Mouse (Mus musculus): ENCODE results near the gene Rassf8.

Rassf8 gene

DNA sequence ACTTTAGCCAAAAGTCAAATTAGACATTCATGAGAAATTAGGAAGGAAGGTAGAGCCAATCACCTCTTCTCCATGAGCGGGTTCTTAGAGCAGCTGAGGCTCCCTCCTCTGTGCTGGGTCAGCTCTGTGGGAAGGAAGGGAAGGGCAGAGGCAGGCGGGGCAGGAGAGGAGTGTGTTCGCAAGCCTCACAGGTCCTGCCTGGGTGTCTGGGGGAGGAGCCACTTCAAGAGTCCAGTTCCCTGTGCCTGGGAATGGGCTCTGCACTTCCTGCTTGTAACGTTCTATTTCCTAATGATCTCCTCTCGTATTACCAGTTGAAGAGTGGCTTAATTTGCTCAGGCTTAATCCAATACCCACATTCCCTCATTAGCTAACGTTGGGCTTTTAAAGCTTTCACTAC is 32.8 kb downstream of the Rassf8 start:
- DNase-seq = no peak

DNA sequence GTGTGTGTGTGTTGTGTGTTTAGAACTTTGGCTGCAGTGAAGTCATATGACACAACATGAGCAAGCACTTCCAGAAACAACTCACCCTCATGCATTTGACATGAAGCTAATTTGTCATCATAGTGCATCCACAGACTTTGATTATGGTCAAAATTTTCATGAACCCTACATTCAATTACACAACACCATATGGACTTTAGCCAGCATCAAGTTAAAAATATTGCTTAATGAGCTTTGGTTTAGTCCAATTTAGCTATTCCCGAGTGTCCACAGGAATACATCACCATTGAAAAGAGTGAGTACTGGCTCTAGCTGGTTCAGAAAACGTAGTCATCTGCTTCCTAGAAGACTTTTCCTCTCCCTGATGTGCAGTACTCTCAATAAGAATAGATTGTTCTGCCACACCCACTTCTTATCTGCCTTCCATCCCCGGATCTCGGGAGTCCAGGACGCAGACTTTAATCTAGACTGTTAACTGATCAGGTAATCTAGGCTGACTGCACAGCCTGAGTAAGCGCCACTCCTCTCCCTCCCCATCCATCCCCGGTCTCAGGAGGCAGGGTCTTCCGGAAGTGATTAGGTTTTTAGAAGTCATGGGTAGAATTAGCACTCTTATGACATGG is 33.7 kb downstream of the Rassf8 start:
- DNase-seq = no peak

DNA sequence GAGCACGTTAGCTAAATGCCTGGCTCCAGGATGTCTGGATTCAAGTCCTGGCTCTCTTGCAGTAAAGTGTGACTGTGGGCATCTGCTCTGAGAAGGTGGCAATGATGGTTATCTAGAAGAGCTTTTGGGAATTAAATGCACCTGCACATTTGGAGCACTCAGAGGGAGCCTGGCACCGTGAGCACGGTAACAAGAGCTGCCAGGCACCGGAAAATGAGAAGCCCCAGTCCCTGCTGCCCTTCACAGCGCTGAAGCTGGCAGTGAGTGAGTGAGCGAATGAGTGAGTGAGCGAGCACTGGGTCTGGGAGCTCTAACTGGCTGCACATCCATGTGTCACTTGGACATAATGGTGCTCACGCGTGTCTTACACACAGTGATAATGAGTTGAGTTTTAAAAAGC is 34.7 kb downstream of the Rassf8 start:
- DNase-seq = no peak

DNA sequence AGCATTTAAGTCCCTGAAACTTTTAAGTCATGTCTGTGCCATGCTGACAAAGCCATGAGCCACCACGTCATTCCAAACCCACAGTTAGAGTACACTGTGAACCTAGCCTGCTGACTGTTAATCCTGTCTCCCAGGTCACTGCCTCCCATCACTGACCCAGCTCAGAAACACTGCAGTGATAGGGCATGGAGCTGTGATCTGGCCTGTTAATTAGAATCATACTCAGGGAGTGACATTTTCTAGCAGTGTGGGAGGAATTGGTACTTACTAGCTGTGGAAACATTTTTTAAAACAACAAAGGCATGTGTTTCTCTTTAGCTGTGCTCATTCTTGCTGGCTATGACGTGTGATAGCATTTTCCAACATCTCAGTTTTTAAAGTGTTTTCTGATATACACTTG is 35.4 kb downstream of the Rassf8 start:
- no peak for DNase-seq

DNA sequence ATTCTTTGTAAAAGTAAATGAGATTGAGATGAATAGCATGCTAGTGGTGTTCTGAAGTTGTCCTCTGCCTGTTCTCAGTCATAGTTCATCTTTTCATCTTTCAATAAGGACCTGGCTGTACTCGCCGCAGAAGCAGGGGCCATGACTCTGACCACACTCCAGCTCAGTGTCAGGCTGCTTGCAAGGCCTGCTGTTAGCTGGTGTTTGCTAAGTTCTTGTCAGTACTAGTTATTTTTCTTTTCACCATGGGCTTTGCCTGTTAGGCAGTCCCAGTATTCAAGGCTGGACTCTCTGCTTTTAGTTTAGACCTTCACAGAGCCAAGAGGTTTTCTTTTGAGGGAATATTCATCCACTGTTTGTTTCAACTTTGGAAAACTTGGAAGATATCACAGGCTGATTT is 40.8 kb downstream of the Rassf8 start:
- DNase-seq = no peak

DNA sequence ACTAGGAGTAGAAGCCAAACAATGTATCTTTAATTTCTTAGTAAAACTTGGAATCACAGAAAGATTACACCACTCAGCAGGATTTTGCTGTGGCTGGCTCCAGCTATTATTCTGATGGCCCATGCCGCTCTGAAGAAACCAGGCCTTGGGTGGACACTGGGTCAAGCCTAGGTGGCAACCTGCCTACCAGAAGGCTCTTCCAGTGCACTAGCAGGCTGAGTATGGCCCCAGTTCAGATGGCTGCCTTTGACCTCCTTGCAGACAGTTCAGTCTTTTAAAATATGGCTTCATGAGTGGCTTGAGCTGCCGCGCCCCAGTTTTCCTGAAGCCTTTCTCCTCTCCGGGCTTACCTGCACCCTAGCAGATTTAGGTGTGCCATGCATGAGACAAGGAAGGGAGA is 43.2 kb downstream of the Rassf8 start:
- no peak for DNase-seq

DNA sequence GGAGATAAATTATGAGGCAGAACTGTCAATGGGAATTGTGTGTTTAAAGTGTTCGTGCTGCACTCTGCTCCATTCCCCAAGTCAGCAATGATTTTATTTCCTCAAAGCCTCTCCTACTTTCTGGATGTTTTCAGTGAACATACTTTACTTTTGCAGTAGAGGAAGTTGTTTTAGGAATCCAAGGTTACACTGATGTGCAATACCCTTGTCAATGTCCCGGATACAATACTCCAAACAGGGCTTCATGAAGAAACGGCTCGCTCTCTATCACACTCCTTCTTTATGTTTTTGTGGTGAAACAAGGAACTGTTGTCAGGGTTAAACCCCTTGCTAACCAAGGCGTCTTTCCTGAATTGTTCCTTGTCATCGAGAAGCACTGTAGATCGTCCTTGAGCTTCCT is 45.8 kb downstream of the Rassf8 start:
- DNase-seq = no peak

DNA sequence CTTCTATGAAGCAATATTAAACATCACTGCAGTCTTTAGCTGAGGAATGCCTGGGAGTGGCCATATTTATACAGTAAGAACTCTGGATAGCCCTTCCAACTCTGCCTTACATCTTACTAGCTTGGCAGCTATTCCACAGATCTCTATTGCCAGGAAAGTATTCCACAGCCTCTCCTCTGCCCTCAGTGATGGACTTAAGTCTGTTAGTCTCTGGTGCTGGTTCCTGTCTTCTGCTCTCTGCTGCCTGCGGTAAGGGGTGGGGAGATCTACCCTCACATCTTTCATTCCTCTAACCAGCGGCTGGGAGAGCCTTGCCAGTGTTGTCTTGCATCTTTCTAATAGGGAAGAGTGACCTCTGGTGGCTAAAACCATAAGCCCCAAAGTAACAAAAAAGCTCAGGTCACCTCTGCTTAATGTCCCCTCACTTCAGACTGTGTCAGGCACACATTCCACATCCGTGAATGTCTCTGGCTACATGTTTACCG is 46.6 kb downstream of the Rassf8 start:
- no peak for DNase-seq

DNA sequence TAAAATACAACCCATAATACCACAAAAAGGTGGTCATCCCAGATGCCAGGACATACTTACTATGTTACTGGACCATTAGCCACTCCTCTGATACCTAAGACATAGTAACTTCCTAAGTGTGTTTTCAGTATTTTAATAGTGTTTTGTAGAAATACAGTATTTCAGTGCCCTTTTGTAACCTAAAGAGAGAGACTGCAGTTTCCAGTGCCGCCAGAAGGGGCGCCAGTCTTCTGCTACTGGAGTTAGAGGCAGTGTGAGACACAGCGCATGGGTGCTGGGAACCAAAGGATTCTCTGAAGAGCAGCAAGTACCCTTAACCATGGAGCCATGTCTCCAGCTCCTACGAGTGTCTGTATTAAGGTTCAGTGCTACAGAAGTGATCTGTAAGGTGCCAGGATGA is 48.1 kb downstream of the Rassf8 start:
- no peak for DNase-seq

DNA sequence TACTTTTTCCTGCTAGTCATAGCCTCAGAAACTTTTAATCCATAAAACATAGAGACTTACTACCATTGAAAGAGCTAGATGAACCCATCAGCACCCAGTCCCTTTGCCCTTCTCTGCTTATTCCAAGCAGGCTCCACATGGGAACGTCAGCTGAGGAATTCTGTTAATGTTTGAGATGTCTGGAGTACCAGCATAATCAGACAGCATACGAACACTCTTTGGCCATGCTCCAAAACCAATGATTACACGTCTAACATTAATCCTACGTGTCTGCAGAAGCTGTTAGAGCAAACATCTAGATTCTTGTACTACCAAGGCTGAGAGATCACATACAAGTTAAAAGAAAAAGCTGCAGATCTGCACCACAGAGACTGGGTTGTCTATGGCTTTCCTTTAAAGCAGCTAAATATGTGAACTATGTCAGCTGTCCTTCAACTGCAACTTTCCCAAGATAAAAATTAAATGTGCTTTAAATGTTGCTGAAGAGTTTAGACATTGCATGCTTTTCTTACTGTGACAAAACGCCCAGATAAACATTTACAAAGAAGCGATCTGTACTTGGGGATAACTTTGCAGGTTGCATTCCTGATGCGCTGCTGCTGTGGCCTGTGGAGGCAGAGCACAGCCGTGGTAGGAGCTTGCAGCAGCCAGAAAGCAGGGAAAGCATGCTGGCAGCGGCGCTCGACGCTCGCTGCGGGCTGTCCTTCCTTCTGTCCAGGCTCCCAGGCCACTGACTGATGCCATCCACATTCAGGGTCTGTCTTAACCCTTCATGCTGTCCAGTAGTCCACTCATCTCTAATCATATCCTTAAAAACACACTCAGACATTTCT is 49.9 kb downstream of the Rassf8 start:
- no peak for DNase-seq

DNA sequence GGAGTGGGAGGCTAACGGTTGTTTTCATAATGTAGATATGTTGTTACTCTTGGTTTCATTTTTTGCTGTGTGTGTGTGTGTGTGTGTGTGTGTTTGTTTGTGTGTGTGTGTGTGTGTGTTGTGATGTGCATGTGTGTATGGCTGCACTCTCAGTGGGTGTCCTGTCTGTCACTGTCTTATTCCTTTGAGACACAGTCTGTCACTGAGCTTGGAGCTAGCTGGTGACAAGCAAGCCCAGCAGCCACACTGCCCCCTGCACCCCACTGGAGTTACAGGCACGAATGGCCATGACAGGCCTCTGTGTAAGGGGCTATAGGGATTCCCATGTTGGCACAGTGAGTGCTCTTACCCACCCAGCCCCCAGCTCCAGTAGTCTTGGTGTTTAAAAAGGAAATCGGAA is 51.1 kb downstream of the Rassf8 start:
- DNase-seq = no peak

DNA sequence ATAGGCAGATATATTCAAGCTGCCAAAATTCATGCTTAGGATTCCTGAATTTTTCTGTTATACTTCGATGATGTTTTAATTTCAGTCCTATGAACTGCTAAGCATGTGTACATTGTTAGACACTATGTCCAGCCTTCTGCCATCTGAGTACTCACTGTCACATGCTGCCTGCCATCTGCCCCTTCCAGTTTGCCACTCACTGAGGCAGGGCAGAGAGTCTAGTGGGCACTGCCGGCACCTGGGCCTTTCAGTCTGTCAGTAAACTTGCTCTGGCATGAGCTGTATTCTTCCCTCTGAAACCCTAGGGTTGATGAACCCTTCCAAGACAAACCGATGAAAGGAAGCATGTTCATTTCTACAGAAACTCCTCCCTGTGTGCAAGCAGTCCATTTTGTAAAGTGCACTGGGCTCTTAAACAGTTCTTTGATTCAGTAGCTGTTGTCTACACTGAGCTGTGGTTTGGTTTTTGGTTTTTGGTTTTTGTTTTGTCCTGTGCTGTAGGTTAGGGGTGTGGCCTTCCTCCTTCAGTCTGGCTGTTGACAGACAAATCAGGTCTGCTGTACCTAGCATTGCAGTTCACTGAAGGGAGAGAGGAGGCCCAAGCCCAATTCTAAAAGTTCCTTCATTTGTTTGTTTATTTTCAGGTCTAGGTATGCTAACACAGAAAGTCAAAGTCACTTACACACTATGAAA is 55.4 kb downstream of the Rassf8 start:
- no peak for DNase-seq

DNA sequence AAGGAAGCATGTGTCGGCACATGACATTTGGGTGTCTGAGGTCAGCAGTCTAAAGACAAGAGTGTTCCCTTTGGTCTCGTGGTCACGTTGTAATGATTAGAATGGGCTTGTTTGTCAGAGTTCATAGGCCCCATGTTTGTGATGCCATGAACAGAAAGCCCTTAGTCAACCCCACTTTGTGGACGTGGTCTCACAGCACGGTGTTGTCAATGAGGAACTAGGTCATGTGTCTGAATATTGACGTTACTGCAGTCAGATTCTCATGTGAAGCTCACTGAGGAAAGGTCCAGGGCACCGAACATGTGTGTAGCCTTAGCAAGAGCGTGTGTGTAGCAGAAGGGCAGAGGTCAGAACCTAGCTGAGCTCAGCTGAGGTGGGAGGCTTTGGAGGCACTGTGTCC is 56.3 kb downstream of the Rassf8 start:
- DNase-seq = no peak

DNA sequence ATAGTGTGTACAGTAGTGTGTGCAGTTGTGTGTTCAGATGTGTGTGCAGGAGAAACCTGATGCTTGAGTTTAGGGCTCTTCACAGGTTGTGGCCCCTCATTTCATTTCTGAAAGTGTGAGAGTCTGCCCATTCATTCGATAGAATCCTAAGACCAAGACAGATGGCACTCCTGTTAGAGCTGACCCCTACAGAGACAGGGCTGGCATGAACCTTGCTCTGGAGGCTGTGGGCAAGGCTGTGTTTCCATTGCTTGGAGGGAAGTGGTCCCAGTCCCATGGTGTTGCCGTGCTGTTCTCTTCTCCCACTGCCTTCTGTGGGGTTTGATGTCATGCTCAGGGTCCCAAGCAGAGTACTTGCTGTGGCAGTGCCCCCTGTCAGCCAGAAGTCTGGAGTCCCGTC is 57.7 kb downstream of the Rassf8 start:
- DNase-seq = no peak

DNA sequence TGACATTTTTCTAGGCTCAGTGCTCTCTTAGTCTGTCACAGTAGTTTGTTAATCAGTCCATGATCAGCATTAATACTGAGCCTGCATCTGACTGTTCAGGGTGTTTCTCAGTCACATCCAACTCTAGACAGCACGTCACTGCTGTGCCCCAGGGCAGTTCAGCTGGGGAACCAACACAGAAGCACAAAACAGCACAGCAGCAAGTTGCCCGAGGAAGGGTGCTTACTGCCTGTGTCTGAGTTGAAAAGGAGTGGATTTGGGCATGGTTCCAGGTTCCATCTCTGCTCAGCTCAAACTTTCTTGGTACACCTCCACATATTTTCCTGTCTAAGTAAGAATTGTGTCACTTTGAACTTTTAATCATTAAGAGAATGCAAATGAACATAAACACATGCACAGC is 60.2 kb downstream of the Rassf8 start:
- DNase-seq = no peak

DNA sequence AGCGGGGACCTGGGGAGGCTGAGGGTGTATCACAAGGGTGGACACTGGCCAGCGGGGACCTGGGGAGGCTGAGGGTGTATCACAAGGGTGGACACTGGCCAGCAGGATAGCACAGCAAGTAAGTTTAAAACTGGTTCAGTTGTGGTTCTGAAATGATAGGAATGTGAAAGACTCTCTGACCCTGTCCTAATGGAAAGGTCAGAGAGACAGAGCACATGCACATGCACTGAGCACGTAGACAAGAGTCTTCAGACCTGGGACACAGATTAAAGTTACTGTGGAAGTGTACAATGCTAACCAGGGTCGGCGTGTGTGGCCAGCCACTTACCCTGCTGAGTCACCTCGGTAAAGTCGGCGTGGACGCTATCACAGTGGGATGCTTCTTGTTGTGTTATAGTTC is 61.4 kb downstream of the Rassf8 start:
- DNase-seq = no peak

DNA sequence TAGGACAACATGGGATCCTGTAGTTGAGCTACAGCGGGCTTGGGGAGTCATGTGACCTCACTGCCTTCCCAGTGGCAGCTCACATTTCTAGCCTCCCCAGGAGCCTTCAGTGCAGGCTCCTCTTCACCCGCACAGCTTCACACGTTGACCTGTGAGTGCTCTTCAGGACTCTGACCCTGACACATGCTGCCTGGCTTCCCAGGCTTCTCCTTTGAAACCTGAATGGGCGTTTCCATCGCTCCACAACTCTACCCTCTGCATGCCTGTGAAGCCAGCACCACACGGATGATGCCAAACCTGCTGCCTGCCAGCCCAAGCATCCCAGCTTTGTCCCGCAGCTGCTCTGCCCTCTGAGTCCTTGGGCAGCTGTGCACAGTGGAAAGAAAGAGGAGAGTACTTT is 63.0 kb downstream of the Rassf8 start:
- no peak for DNase-seq

DNA sequence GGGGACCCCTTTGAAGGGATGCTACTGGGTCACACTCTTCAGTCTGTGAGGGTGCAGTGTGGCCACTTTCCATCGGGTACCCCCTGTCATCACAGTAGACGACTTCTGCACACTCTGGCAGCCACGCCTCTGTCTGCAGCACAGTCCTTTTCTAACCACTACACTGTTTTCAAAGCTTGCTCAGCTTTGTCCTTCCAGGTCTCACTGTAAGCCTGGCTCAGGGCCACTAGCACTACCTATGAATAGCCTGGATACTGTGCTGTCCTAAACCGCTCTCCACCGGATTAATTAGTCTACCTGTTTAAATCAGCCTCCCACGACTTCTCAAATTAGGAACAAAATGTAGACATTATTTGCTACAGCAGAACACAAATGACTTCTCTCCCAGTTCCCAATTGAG is 63.5 kb downstream of the Rassf8 start:
- DNase-seq = no peak

DNA sequence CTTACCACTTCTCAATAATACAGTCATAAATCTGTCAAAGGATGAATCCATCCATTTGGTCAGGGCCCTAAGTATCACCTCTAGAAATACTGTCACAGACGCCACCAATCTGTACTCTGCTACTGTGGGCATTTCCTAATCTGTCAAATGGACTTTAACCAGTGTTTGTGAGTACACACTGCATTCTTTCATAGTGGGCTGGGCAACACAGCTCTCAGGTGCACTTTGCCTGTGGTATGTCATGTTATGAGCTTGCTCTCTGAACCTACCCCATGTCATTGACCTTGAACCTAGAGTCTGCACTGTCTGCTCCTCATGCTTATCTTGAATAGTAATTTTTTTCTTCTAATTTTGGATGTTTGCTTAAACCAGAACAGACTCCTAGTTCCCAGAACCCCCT is 64.6 kb downstream of the Rassf8 start:
- DNase-seq = no peak

DNA sequence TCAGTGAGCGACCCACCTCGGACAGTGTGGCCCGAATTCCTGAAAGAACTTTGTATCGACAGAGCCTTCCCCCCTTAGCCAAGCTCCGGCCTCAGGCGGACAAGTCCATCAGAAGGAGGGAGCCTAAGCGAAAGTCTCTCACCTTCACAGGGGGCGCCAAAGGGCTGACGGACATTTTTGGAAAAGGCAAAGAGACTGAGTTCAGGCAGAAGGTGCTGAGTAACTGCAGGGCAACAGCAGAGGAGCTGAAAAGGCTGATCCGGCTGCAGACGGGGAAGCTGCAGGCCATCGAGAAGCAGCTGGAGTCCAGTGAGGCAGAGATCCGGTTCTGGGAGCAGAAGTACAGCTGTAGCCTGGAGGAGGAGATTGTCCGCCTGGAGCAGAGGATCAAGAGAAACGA is 68.7 kb downstream of the Rassf8 start:
- no peak for DNase-seq

DNA sequence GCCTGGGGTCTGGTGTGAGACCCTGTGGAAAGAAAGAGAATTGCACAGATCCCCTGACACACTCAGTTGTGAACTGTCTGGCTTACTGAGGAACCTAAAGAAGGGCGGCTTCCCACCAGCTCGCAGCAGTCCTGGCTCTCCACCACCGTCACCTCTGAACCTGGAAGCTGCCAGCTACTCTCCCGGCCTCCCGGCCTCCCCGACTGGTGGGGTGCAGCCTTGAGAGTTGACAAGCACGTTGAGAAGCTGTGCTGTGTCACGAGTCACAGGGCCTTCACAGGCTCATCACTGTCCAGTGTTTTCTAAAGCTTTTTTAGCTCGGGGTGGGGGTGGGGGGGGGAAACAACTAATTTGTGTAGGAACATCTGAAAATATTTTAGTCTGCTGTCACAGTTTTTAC is 72.6 kb downstream of the Rassf8 start:
- DNase-seq = no peak

DNA sequence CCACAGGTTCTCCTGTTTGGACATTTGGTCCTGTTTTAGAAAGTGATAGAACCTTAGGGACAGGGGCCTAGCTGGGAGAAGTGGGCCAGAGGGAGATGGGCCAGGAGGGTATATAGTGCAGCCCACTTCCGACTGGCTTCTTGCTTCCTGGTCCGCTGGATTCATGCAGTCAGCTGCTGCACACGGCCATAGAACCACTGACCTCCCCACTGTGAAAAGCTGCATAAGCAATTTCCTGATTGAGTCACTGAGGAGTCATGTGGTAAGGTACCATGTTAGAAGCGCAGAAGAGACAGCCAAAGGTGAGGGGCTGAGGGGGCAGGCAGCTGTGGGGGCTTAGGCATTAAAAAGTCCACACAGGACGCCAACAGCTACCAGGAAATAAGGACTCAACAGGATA is 75.7 kb downstream of the Rassf8 start:
- no peak for DNase-seq

DNA sequence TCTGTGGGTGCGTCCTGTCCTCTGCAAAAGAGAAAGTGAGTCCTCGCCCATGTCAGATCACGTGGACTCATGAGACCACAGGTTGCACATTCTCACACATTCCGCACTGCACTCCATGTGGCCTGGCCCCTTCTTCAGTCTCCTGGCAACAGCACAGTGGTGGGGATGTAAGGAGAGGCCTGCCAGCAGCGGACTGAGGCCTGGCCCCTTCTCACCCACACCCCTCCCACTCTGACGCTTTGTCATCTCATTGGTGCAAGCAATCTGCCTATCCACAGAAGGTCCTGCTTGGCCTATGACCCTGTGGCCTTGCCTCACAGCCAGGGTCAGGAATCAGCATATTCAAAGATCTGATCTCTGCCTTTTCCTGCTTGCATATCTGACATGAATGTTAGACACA is 76.6 kb downstream of the Rassf8 start:
- no peak for DNase-seq

DNA sequence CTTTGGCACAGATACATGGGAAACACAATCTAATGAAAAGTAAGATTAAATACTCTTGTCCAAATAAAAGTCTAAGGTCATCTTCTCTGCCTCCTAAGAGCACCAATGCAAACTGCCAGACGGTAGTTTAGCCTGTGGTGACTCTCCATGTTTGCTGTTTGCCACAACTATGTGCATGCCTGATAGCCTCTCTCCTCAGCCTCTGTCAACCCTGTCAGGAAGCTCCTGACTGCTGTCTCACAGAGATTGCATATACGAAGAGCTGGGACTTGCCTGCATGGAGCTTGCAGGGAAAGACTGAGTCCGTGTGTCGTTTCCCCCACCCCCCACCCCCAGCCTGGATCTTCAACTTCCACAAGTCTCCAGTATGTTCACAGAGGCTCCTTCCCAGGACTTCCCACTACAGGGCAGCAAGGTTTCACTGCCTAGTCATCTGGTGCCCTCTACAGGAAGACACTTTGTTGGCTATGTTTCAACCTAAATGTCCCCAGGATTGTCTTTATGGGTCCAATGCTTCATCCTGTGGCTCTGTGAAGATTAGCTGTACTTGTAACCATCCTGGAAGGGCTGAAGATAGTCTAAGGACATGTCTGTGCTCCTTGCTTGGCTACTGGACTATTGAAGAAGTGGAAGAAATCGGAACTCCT is 77.2 kb downstream of the Rassf8 start:
- no peak for DNase-seq

All from thymus, adult 18-20 months (tissue).